Mouse (Mus musculus): ENCODE measurements around the gene Arhgap36.

The Arhgap36 gene

DNA sequence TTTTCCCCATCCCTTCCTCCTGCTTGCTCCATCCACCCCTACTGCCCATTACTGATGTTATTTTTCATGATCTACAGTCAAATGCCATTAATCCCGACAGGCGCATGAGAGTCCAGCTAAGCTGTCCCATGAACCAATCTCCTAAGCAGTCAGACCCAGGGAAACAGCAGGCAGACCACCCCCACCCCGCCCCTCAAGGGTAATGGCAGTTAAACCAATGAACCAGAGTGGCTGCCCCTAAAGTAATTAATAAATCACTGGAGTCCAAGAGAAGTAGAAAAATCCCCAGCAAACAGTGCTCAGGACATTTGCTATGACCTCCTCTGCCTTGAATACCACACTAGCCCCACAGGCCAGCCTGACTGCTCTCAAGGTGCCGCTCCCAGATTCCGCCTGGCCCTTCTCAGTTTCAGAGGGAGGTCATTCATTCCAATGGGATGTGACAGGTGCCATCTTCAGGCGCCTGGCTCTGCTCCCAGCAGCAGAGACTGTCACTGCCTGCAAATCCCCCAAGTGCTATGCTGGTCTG lies at the start of gene Arhgap36:
TSS of gene Arhgap36 (plus strand) at position 504 of the 529 bp plus-strand sequence.
- DNase-seq (ENCODE audit: low spot score): no peak

DNA sequence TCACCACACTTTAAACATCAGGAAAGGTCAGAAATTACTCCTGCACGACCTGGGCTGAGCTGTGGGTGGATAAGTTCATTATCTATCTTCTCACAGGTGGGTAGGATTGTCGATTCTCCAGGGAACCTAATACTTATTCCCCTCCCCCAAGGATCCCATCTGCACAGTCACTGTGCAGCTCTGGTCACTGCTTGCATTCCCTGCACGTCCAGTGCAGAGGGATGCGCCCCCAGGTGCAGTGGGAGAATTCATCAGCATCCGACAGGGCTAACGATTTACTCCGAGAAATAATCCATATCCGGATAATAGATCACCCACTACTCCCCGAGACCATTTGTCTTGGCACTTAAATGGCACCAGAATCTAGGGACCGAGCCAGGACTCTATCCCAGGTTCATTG lies 6.0 kb upstream of the Arhgap36 start:
- DNase-seq (ENCODE audit: low spot score): no peak

GRCm38 (mm10) chrX:49470287-49471054 lies 6.7 kb downstream of the Arhgap36 start:
- DNase-seq (ENCODE audit: low spot score): peak; percentile 44

DNA sequence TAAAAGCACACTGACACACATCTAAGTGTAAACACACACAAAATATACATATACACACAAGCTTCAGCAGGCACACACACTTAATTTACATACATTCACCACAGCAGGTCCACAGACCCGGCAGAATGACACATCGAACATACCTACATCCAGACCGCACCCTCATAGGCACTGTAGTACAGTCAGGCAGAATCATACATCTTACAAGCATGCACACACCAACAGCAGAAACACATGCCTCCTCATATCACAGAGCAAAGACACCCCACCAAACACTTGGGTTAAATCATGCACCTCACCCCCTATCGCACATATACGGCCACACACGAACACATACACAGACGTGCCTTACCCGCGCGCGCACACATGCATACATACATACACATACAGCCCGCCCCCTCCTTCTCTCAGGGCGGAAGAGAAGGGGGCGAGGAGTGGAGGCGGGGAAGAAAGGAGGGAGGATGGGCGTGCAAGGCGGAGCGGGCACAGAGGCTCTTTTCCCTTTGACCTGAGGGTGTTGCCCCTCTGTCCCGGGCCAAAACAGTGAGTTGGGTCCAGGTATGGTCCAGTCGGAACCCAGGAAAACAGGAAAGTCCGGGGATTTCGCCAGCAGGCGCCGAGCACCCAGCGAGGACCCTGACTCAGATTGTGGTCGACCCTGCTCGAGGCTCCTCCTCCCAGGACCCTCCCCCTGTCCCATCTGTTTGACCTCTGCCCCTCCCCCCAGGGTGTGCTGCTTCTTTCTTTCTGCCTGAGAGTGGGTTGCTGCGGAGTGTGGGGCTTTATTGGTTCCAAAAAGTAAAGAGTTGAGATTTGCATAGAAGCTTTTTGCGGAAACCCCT lies 16.4 kb downstream of the Arhgap36 start:
- no peak for DNase-seq (ENCODE audit: low spot score)

DNA sequence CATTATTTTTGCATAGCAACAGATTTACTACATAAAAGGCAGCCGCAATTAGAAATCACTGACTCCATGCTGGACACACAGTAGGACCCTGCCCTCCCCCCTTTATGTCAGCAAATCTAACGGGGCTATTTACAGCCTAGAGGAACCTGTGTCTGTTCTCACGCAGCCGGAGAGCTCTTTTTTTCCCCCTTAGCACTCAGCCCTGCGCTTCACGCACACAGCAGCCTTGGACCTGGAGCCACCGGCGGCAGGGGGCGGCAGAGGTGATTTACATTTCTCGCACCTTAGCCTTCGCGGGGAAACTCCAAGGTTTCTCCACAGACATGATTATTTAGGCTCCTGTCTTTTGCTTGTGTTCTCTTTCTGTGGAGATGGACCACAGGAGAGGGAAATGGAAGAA lies 17.1 kb downstream of the Arhgap36 start:
- no peak for DNase-seq (ENCODE audit: low spot score)

DNA sequence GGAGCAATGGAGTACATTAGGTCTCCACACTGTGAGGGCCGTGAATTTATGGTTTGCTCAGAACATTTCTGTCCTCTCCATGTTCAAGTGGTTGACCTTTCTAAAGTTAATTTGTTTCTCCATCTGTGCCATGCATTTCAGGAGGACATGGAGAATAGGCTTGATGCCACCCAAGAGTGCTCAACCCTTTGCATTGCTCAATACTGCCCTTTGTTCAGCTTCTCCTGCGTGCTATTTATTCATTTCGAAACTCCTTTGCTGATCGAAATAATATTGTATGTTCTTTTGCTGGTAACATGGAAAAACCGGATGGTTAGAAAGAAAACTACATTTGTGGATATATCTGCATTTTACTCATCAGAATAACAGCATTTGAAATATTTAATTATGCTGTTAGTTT lies 25.4 kb downstream of the Arhgap36 start:
- no peak for DNase-seq (ENCODE audit: low spot score)

DNA sequence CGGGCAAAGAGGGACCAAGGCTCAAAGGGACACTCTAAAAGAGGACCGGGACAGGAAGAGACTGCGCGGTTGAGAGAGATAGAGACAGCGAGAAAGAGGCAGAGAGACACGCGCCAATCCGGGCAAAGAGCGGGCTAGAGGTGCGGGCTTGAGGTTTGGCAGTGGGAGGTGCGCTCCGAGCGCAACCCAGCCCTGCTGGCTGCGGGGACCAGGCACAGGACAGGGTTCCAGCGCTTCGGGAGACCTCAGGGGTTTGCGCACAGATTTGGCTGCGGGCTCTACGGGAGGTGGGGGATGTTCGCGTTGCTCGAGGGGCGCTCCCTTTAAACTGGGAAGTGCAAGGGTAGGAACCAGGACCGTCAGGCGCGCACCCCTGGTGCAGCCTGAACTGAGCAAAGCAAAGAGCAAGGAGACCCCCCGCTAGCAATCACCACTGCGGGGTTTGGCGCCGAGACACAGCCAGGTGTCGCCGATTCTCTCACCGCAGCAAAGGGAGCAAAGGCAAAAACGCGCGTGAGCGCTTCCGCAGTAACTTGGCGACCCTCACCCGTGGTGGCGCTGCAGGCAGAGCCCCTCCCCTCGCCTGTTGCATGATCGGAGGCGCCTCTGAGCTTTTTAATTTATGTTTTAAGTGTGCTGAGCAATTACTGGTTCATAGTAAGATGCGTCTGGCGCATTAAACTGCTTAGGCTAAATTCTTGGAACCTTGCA lies 30.1 kb downstream of the Arhgap36 start:
- DNase-seq (ENCODE audit: low spot score): no peak
